Mouse (Mus musculus) midbrain, embryonic 12.5 days (tissue): ENCODE measurements around the gene 5031439G07Rik. TPM values are rescaled to one million over a fixed set of nuclear protein-coding genes. Genes with fewer than 3 reads are reported as not detected.

Experiments
- ATAC-seq: fragments of 200-750 bp; cut with Nextera tagmentation; 2 replicates; pipeline ENCODE4 v1.8.0; 2017; ENCODE audit warnings: low read depth, moderate TSS enrichment, moderate library complexity; ENCODE audit not compliant: low FRiP score
- H3K27ac ChIP-seq: fragments of 300-500 bp; sonication (generic); replicated peaks from 2 replicates; pipeline ENCODE4 v1.5.1; 2016; ENCODE audit warnings: mild to moderate bottlenecking
- H3K27me3 ChIP-seq: fragments of 300-500 bp; sonication (generic); 2 replicates; pipeline ENCODE4 v1.6.1; 2016; ENCODE audit warnings: mild to moderate bottlenecking
- H3K36me3 ChIP-seq: fragments of 300-500 bp; sonication (generic); 2 replicates; pipeline ENCODE4 v1.6.1; 2016
- H3K4me1 ChIP-seq: fragments of 300-500 bp; sonication (generic); 2 replicates; pipeline ENCODE4 v1.6.1; 2016
- H3K4me2 ChIP-seq: fragments of 300-500 bp; sonication (generic); replicated peaks from 2 replicates; pipeline ENCODE4 v1.6.1; 2016; ENCODE audit warnings: mild to moderate bottlenecking, moderate library complexity
- H3K4me3 ChIP-seq: fragments of 300-500 bp; sonication (generic); 2 replicates; pipeline ENCODE4 v1.5.1; 2016; ENCODE audit warnings: mild to moderate bottlenecking
- H3K9ac ChIP-seq: fragments of 300-500 bp; sonication (generic); replicated peaks from 2 replicates; pipeline ENCODE4 v1.6.1; 2016; ENCODE audit warnings: mild to moderate bottlenecking, moderate library complexity
- H3K9me3 ChIP-seq: fragments of 300-500 bp; sonication (generic); 2 replicates; pipeline ENCODE4 v1.6.1; 2016; ENCODE audit warnings: mild to moderate bottlenecking
- WGBS: fragments of 180-500 bp; shearing (Covaris S2); methylation state at CpG from one replicate; pipeline ENCODE4 v1.1.7; 2016; 5-methylcytosine and 5-hydroxymethylcytosine counted together
- polyA plus RNA-seq: library from polyadenylated mRNA; unstranded; fragments of >200 nt; fragmentation: Nextera tagmentation; extraction: Ambion mirVana; gene quantifications from 2 replicates; pipeline ENCODE4 v1.2.1, GENCODE M21; 2016

The 5031439G07Rik gene
- polyA plus RNA-seq, 1 experiment from 2014 or later: 15.5 TPM

DNA sequence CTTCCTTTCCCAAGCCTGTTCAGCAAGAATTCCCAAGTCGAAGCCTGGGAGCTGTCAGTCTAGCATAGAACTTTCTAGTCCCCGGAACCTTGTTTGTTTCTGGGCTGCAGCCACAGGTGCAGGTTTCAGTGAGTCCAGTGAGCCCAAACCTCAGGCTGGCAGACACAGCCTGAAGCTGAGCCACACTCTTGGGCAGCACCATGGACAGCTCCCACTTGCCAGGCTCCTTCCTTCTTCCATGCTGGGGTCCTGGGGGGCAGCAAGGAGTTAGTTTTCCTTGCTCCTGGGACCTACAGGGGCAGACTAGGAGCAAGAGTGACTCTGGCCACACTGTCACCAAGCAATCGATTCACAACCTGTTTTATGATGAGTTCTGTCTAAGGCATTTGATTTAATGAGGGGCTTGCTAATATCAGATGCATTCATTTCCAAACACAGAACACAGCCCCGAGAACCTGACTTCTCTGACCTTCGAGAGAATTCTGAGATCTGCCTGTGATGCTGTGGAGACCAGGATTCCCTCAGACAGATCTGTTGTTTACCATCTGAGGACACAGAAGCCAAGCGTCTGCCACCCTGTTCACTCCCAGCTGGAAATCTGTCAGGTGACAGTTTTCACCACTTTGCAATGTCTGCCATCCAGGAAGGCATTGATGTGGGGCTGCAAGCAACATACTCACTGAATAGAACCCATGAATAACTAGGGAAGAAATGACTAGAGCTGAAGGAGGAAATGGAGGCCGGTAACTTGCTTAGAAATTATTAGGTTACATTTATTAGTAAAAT lies 22.6 kb downstream of the 5031439G07Rik start:
- WGBS: 71% methylated on average over 7 of the region's 7 CpGs
- Histone ChIP-seq H3K9ac (no peak overlapping the region), H3K27ac (no peak overlapping the region), H3K27me3 (no peaks in the 10 kb centered on the region), H3K4me2 (no peak overlapping the region), H3K36me3 (peaks cover 6% of the 10 kb centered on the region; the same call in 1 of the 2 replicates), H3K9me3 (no peaks in the 10 kb centered on the region), H3K4me3 (no peak overlapping the region), H3K4me1 (peaks cover 2% of the 10 kb centered on the region)
- no peak for ATAC-seq

GRCm38 (mm10) chr15:84964771-84965170 lies 23.6 kb downstream of the 5031439G07Rik start:
- Histone ChIP-seq H3K4me2 (no peak overlapping the region), H3K27ac (no peak overlapping the region), H3K36me3 (no peaks in the 10 kb centered on the region), H3K4me3 (no peak overlapping the region), H3K27me3 (no peaks in the 10 kb centered on the region), H3K9me3 (no peaks in the 10 kb centered on the region), H3K4me1 (peaks cover 6% of the 10 kb centered on the region), H3K9ac (no peak overlapping the region)
- no peak for ATAC-seq
- 78% methylated on average over 5 of the region's 5 CpGs for WGBS

DNA sequence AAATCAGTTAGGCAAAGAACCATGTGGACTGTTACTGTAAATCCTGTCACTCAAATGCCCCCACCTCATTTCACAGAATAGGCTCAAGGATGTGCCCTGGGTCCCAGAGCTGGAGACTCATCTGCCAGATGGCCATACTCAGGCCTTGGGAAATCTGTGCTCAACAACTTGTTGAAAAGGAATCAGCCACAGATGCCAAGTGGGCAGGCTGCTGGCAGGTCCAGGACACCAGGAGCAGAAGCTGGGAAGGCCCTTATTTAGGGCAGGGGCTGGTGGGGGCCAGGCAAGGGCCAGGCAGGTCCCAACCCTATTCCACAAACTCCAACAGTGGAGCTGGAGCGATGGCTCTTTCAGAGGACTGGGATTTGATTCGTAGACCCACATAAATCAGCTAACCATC lies 25.8 kb downstream of the 5031439G07Rik start:
- Histone ChIP-seq H3K27ac (no peak overlapping the region), H3K9me3 (no peaks in the 10 kb centered on the region), H3K4me2 (no peak overlapping the region), H3K27me3 (no peaks in the 10 kb centered on the region), H3K9ac (no peak overlapping the region), H3K4me1 (peaks cover 17% of the 10 kb centered on the region), H3K4me3 (no peak overlapping the region), H3K36me3 (no peaks in the 10 kb centered on the region)
- WGBS: 94% methylated on average over 2 of the region's 2 CpGs
- ATAC-seq: no peak

GRCm38 (mm10) chr15:84960692-84961091 lies 27.7 kb downstream of the 5031439G07Rik start:
- no peak for ATAC-seq
- Histone ChIP-seq H3K4me1 (peaks cover 17% of the 10 kb centered on the region), H3K4me3 (no peak overlapping the region), H3K9me3 (no peaks in the 10 kb centered on the region), H3K4me2 (no peak overlapping the region), H3K36me3 (peaks cover 2% of the 10 kb centered on the region; the same call in 1 of the 2 replicates), H3K9ac (no peak overlapping the region; the same call in 1 of the 2 replicates), H3K27me3 (no peaks in the 10 kb centered on the region), H3K27ac (no peak overlapping the region)
- WGBS: 28% methylated on average over 8 of the region's 8 CpGs

- Histone ChIP-seq H3K9me3 (no peaks in the 10 kb centered on the region), H3K4me2 (no peak overlapping the region), H3K27ac (no peak overlapping the region), H3K4me3 (no peak overlapping the region), H3K9ac (no peak overlapping the region), H3K4me1 (peaks cover 17% of the 10 kb centered on the region), H3K36me3 (peaks cover 10% of the 10 kb centered on the region), H3K27me3 (no peaks in the 10 kb centered on the region)
- no peak for ATAC-seq
- WGBS: 86% methylated on average over 6 of the region's 6 CpGs
Observed at GRCm38 (mm10) chr15:84959891-84960290, 28.5 kb downstream of the 5031439G07Rik start.

- H3K4me3 ChIP-seq: no peak overlapping the region
- 88% methylated on average over 3 of the region's 3 CpGs for WGBS
- no peaks in the 10 kb centered on the region for H3K27me3 ChIP-seq
- H3K27ac ChIP-seq: no peak overlapping the region
- no peak overlapping the region for H3K4me2 ChIP-seq
- H3K4me1 ChIP-seq: peaks cover 17% of the 10 kb centered on the region
- H3K36me3 ChIP-seq: peaks cover 22% of the 10 kb centered on the region
- ATAC-seq: no peak
- H3K9ac ChIP-seq: no peak overlapping the region
- H3K9me3 ChIP-seq: no peaks in the 10 kb centered on the region
Observed at GRCm38 (mm10) chr15:84958331-84958730, 30.0 kb downstream of the 5031439G07Rik start.

DNA sequence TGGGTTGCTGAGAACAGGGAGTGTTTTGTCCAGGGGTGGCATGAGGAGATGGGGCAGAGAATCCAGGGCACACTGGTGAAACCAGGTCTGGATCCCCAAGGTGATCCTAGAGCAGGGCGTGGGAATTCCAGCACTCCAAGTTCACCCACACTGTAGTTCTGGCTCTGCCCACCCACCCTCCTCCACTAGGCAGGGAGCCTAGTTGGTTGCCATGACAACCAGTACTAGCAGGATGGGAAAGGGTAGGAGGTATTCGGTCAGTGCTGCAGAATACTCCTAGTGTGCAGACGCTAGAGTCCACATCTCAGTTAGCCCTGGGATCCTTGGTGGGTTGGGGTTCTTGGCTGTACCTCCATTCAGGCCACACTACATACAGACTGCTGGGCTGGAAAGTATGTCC lies 30.5 kb downstream of the 5031439G07Rik start:
- Histone ChIP-seq H3K27ac (no peak overlapping the region), H3K27me3 (no peaks in the 10 kb centered on the region), H3K9me3 (no peaks in the 10 kb centered on the region), H3K4me2 (no peak overlapping the region), H3K4me1 (peaks cover 17% of the 10 kb centered on the region), H3K9ac (no peak overlapping the region), H3K4me3 (no peak overlapping the region), H3K36me3 (peaks cover 27% of the 10 kb centered on the region)
- ATAC-seq: no peak
- 33% methylated on average over 3 of the region's 3 CpGs for WGBS

- WGBS: 96% methylated on average over 11 of the region's 11 CpGs
- H3K27me3 ChIP-seq: no peaks in the 10 kb centered on the region
- no peak overlapping the region for H3K4me3 ChIP-seq
- no peak for ATAC-seq
- peaks cover 72% of the 10 kb centered on the region for H3K36me3 ChIP-seq
- no peak overlapping the region for H3K27ac ChIP-seq
- H3K4me2 ChIP-seq: no peak overlapping the region
- H3K4me1 ChIP-seq: peaks cover 7% of the 10 kb centered on the region
- H3K9me3 ChIP-seq: no peaks in the 10 kb centered on the region
- H3K9ac ChIP-seq: no peak overlapping the region
Observed at GRCm38 (mm10) chr15:84953259-84953658, 35.1 kb downstream of the 5031439G07Rik start.

- no peaks in the 10 kb centered on the region for H3K4me1 ChIP-seq
- H3K27ac ChIP-seq: no peak overlapping the region
- WGBS: 84% methylated on average over 4 of the region's 4 CpGs
- H3K27me3 ChIP-seq: no peaks in the 10 kb centered on the region
- H3K9ac ChIP-seq: no peak overlapping the region
- H3K4me2 ChIP-seq: no peak overlapping the region
- ATAC-seq: no peak
- no peaks in the 10 kb centered on the region for H3K9me3 ChIP-seq
- H3K4me3 ChIP-seq: no peak overlapping the region
- peaks cover 71% of the 10 kb centered on the region for H3K36me3 ChIP-seq
Observed at GRCm38 (mm10) chr15:84950053-84950452, 38.3 kb downstream of the 5031439G07Rik start.

DNA sequence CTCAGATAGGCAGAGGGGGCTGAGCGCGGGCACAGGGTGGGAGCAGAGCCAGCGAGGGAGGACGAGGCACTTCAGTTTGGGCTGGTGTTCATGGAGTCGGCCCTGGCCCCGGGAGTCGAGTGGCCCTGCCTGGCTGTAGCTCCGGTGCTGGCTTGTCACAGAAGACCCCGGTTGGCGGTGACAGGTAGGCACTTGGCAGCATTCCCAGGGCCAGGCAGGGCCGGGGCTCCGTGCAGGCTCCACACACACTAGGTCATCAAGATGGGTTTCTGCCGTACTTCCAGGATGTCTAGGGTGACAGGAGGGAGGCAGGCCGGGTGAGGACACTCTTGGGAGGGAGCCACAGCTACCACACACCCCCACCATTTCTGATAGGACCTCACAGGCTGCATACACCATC lies 39.4 kb downstream of the 5031439G07Rik start:
- Histone ChIP-seq H3K9ac (no peak overlapping the region), H3K9me3 (no peaks in the 10 kb centered on the region), H3K4me3 (no peak overlapping the region), H3K36me3 (peaks cover 66% of the 10 kb centered on the region), H3K27me3 (no peaks in the 10 kb centered on the region), H3K4me1 (no peaks in the 10 kb centered on the region), H3K27ac (no peak overlapping the region), H3K4me2 (no peak overlapping the region)
- no peak for ATAC-seq
- 90% methylated on average over 14 of the region's 14 CpGs for WGBS

DNA sequence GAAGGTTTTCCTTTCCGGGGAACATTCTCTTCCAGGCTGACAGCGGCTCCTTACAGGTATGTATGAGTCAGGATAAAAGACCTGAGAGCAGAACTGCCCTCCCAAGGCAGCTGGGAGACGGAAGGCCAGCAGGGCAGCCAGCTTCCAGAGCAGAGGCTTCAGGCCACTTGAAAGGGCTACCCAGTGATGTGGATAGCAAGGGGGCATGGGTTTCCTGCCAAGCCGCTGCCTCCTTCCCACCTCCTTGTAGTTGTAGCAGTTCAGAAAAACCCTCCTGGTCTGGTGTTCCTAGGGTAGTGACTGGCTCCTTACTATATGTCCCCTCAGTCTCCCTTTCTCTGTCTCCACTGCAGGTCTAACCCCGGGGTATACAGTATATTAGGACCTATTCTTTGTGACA lies 44.0 kb downstream of the 5031439G07Rik start:
- H3K9me3 ChIP-seq: no peaks in the 10 kb centered on the region
- H3K27ac ChIP-seq: no peak overlapping the region
- ATAC-seq: no peak
- H3K4me1 ChIP-seq: no peaks in the 10 kb centered on the region
- H3K4me3 ChIP-seq: no peak overlapping the region
- H3K9ac ChIP-seq: no peak overlapping the region
- WGBS: 92% methylated on average over 5 of the region's 5 CpGs
- no peak overlapping the region for H3K4me2 ChIP-seq
- no peaks in the 10 kb centered on the region for H3K27me3 ChIP-seq
- peaks cover 52% of the 10 kb centered on the region for H3K36me3 ChIP-seq

DNA sequence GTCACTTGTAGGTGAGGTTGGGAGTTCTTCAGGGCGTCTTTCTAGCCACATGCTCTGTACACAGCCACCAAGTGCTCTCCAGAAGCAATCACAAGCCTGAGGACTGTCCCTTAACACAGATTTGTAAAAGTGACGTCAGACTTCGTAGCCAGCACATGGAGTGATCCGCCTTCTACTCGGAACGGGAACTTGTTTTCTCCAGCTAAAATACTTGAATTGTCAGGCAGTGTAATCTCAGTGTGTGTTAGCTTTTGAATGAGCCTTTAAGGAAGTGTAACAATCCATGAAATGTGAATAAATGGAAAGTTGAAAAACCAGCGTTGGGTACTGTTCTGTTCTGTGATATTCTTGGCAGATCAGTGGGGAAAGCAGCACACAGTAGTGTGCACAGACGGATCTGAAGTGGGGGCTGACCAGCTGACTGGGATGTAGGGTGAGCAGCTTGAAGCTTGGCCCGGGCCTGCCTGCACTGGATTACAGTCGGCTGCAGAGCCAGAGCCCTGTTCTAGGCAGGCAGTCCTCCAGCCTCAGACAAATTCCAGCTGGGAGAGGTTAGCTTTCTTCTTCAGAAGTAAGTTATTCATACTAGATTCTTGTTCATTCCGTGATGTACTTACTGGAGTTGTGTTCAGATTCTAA lies 45.6 kb downstream of the 5031439G07Rik start:
- no peaks in the 10 kb centered on the region for H3K4me1 ChIP-seq
- no peak overlapping the region for H3K4me3 ChIP-seq
- no peak overlapping the region for H3K9ac ChIP-seq
- no peak overlapping the region for H3K4me2 ChIP-seq
- WGBS: 75% methylated on average over 11 of the region's 11 CpGs
- no peak overlapping the region for H3K27ac ChIP-seq
- no peaks in the 10 kb centered on the region for H3K27me3 ChIP-seq
- ATAC-seq: no peak
- peaks cover 53% of the 10 kb centered on the region for H3K36me3 ChIP-seq
- no peaks in the 10 kb centered on the region for H3K9me3 ChIP-seq
